In the genomic region with DNA sequence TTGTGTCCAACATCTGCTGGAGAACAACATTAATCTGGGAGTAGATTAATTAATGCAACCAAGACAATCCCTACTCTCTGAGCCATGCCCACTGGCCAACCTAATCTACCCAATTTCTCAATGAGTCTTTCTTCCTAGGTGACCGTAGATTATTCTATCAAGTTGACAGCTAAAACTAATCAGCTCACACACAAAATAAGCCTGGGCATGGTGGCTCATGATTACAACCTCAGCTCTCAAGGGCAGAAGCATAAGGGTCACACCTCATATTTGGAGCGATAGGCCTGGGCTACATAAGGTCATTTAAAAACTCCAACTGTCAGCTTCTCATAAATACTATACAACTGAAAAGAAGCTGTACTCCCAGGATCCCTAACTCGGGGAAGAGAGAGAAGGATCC, we compare ENCODE assay signal across 10 mouse cellular contexts. TPM values are rescaled to one million over a fixed set of nuclear protein-coding genes. Genes with fewer than 3 reads are reported as not detected.
DNase-seq lines count a peak whose midpoint lies in the region; ATAC-seq and TF ChIP-seq lines count a peak whose summit lies in the region.
"Had no signal": no experiment of that assay in that cellular context is flagged by ENCODE, and none has a peak within 500 bp of the region (broad histone marks: within the 10 kb centered on the region; RNA-seq: fewer than 3 reads in every experiment).

No protein-coding gene starts in this region.

- TF ChIP-seq POLR2A in liver, adult 2 months (IDR thresholded peaks at IDR 0.05; ENCODE audit: extremely low read depth, insufficient read depth, low read length): no peak

- ATAC-seq in embryonic facial prominence, embryonic 13.5 days (ENCODE audit: insufficient number of reproducible peaks, insufficient read depth, low FRiP score, low TSS enrichment, low read depth): no peak
- ATAC-seq in intestine, embryonic 15.5 days: no peak
- no peak for ATAC-seq in neural tube, embryonic 13.5 days (ENCODE audit: low read depth)
- no peak for ATAC-seq in megakaryocyte-erythroid progenitor cell, adult 5-6 weeks (replicated peaks; ENCODE audit: low FRiP score, low TSS enrichment, poor library complexity, severe bottlenecking)

- H3K4me3 ChIP-seq in liver, adult 2 months (ENCODE audit: insufficient read depth, low read depth, low read length): peak overlapping the region; percentile 65
- H3K4me3 ChIP-seq in embryonic facial prominence, embryonic 13.5 days: peak overlapping the region; percentile 94
- peak overlapping the region; percentile 83 for H3K4me3 ChIP-seq in intestine, embryonic 15.5 days (replicated peaks)
- peak overlapping the region; percentile 96 for H3K4me3 ChIP-seq in neural tube, embryonic 13.5 days

- peak overlapping the region; percentile 84 for H3K4me2 ChIP-seq in embryonic facial prominence, embryonic 13.5 days
- peak overlapping the region; percentile 66 for H3K4me2 ChIP-seq in intestine, embryonic 15.5 days (replicated peaks)
- H3K4me2 ChIP-seq in neural tube, embryonic 13.5 days: peak overlapping the region; percentile 92

- H3K27me3 ChIP-seq in liver, adult 2 months (ENCODE audit: control insufficient read depth, insufficient read depth, low read length): no peaks in the 10 kb centered on the region
- no peaks in the 10 kb centered on the region for H3K27me3 ChIP-seq in embryonic facial prominence, embryonic 13.5 days
- no peaks in the 10 kb centered on the region for H3K27me3 ChIP-seq in intestine, embryonic 15.5 days (replicated peaks)
- H3K27me3 ChIP-seq in neural tube, embryonic 13.5 days: no peaks in the 10 kb centered on the region

- no peak for TF ChIP-seq CTCF in liver, adult 2 months (IDR thresholded peaks at IDR 0.05; ENCODE audit: low read depth, low read length)

- no peak overlapping the region for H3K27ac ChIP-seq in liver, adult 2 months (replicated peaks; ENCODE audit: insufficient read depth, low read depth, low read length)
- H3K27ac ChIP-seq in embryonic facial prominence, embryonic 13.5 days: no peak overlapping the region
- H3K27ac ChIP-seq in intestine, embryonic 15.5 days: no peak overlapping the region
- H3K27ac ChIP-seq in neural tube, embryonic 13.5 days (replicated peaks): peak overlapping the region; percentile 95

- peak overlapping the region; percentile 75 for H3K9ac ChIP-seq in liver, adult 2 months (ENCODE audit: low read depth, low read length)
- H3K9ac ChIP-seq in embryonic facial prominence, embryonic 13.5 days: peak overlapping the region; percentile 88
- H3K9ac ChIP-seq in intestine, embryonic 15.5 days: peak overlapping the region; percentile 64
- H3K9ac ChIP-seq in neural tube, embryonic 13.5 days: peak overlapping the region; percentile 82

- 29% methylated on average over 3 of the region's 3 CpGs for WGBS in liver, adult 2 months
- WGBS in embryonic facial prominence, embryonic 13.5 days: 36% methylated on average over 3 of the region's 3 CpGs
- WGBS in intestine, embryonic 15.5 days: 41% methylated on average over 3 of the region's 3 CpGs
- 53% methylated on average over 3 of the region's 3 CpGs for WGBS in neural tube, embryonic 13.5 days

- H3K36me3 ChIP-seq in liver, adult 2 months (ENCODE audit: control insufficient read depth, insufficient read depth, low read length): peaks cover 20% of the 10 kb centered on the region
- peaks cover 41% of the 10 kb centered on the region for H3K36me3 ChIP-seq in embryonic facial prominence, embryonic 13.5 days
- peaks cover 31% of the 10 kb centered on the region for H3K36me3 ChIP-seq in intestine, embryonic 15.5 days
- peaks cover 44% of the 10 kb centered on the region for H3K36me3 ChIP-seq in neural tube, embryonic 13.5 days

- DNase-seq in liver, adult 2 months (ENCODE audit: extremely low read depth, low read depth, low spot score): no peak
- DNase-seq in liver: no peak
- no peak for DNase-seq in adrenal gland, adult 8-10 months
- DNase-seq in layer of hippocampus, adult 9-11 months: no peak

- H3K79me2 ChIP-seq in liver, adult 2 months (ENCODE audit: control insufficient read depth, insufficient read depth, low read length): peaks cover 9% of the 10 kb centered on the region; the same call in 1 of the 2 replicates

- peaks cover 5% of the 10 kb centered on the region; the same call in 1 of the 2 replicates for H3K4me1 ChIP-seq in liver, adult 2 months (ENCODE audit: control insufficient read depth, insufficient read depth, low read length)
- peaks cover 18% of the 10 kb centered on the region for H3K4me1 ChIP-seq in embryonic facial prominence, embryonic 13.5 days
- peaks cover 10% of the 10 kb centered on the region for H3K4me1 ChIP-seq in intestine, embryonic 15.5 days (replicated peaks)
- H3K4me1 ChIP-seq in neural tube, embryonic 13.5 days (replicated peaks): peaks cover 25% of the 10 kb centered on the region

- no peaks in the 10 kb centered on the region for H3K9me3 ChIP-seq in embryonic facial prominence, embryonic 13.5 days
- H3K9me3 ChIP-seq in intestine, embryonic 15.5 days: no peaks in the 10 kb centered on the region
- no peaks in the 10 kb centered on the region for H3K9me3 ChIP-seq in neural tube, embryonic 13.5 days

RNA-seq across cellular contexts. Expression of gene Txndc9, which starts 1.5 kb away (rescaled TPM):
- total RNA-seq in liver, adult 2 months (2014; rRNA removed): 22.7 and 33.8 TPM in 2 replicates
- polyA plus RNA-seq in liver, adult 2 months (2012; rRNA removed): 4.9 and 6.7 TPM in 2 replicates
- 140 and 155 TPM in 2 replicates for polyA plus RNA-seq in embryonic facial prominence, embryonic 13.5 days (2015; fragmentation: Nextera tagmentation; extraction: Ambion mirVana)
- 130 and 146 TPM in 2 replicates for polyA plus RNA-seq in intestine, embryonic 15.5 days (2015; fragmentation: Nextera tagmentation; extraction: Ambion mirVana)
- polyA plus RNA-seq in neural tube, embryonic 13.5 days (2015; fragmentation: Nextera tagmentation; extraction: Ambion mirVana): 173 and 190 TPM in 2 replicates
- total RNA-seq in adrenal gland, adult 8-10 months (2022): 10 to 100 TPM; 74.0 to 87.7 (median 83.5) TPM
- total RNA-seq in megakaryocyte-erythroid progenitor cell, adult 5-6 weeks (2014; fragmentation: Nextera tagmentation): 38.6 and 57.8 TPM in 2 replicates
- total RNA-seq in megakaryocyte-erythroid progenitor cell, adult 5-6 weeks (2017): 45.3 and 46.7 TPM in 2 replicates

RNA-seq across cellular contexts. Expression of gene Eif5b, which starts 1.6 kb away (rescaled TPM):
- 17.1 and 18.9 TPM in 2 replicates for total RNA-seq in liver, adult 2 months (2014; rRNA removed)
- polyA plus RNA-seq in liver, adult 2 months (2012; rRNA removed): 3.4 and 4.1 TPM in 2 replicates
- polyA plus RNA-seq in embryonic facial prominence, embryonic 13.5 days (2015; fragmentation: Nextera tagmentation; extraction: Ambion mirVana): 35.9 and 36.9 TPM in 2 replicates
- polyA plus RNA-seq in intestine, embryonic 15.5 days (2015; fragmentation: Nextera tagmentation; extraction: Ambion mirVana): 26.2 and 28.7 TPM in 2 replicates
- polyA plus RNA-seq in neural tube, embryonic 13.5 days (2015; fragmentation: Nextera tagmentation; extraction: Ambion mirVana): 24.1 and 26.0 TPM in 2 replicates
- total RNA-seq in adrenal gland, adult 8-10 months (2022): 10 to 100 TPM; 44.4 to 53.0 (median 48.8) TPM
- 70.2 and 75.0 TPM in 2 replicates for total RNA-seq in megakaryocyte-erythroid progenitor cell, adult 5-6 weeks (2014; fragmentation: Nextera tagmentation)
- total RNA-seq in megakaryocyte-erythroid progenitor cell, adult 5-6 weeks (2017): 40.3 and 66.8 TPM in 2 replicates

RNA-seq across cellular contexts. Expression of gene Lyg1, which starts 38.7 kb away (rescaled TPM):
- not detected in 2 replicates for total RNA-seq in liver, adult 2 months (2014; rRNA removed)
- not detected in 2 replicates for polyA plus RNA-seq in liver, adult 2 months (2012; rRNA removed)
- not detected in 2 replicates for polyA plus RNA-seq in embryonic facial prominence, embryonic 13.5 days (2015; fragmentation: Nextera tagmentation; extraction: Ambion mirVana)
- not detected in 2 replicates for polyA plus RNA-seq in intestine, embryonic 15.5 days (2015; fragmentation: Nextera tagmentation; extraction: Ambion mirVana)
- polyA plus RNA-seq in neural tube, embryonic 13.5 days (2015; fragmentation: Nextera tagmentation; extraction: Ambion mirVana): not detected in 2 replicates
- not detected for total RNA-seq in adrenal gland, adult 8-10 months (2022)
- not detected in 2 replicates for total RNA-seq in megakaryocyte-erythroid progenitor cell, adult 5-6 weeks (2014; fragmentation: Nextera tagmentation)
- not detected in 2 replicates for total RNA-seq in megakaryocyte-erythroid progenitor cell, adult 5-6 weeks (2017)
- total RNA-seq: adrenal gland, adult 18-20 months; layer of hippocampus, adult 8-10 months had no signal

Comparison
In these comparisons a context has a peak if more than half of its experiments do, and no peak if none do; other contexts are left out.
1. RNA of gene Txndc9, which starts 1.5 kb away (polyA plus RNA-seq): 173 to 190 TPM in neural tube, embryonic 13.5 days, 130 to 146 TPM in intestine, embryonic 15.5 days and 140 to 155 TPM in embryonic facial prominence, embryonic 13.5 days; 4.9 to 6.7 TPM in liver, adult 2 months; every median in the first group is over 10 times any median in the second.
2. Peak in every context shown above with its lines, with median percentiles within 50 percentile points of each other: H3K4me3 ChIP-seq, H3K9ac ChIP-seq and H3K4me2 ChIP-seq.